Mouse (Mus musculus) megakaryocyte, adult 5-6 weeks (primary cell): ENCODE results near the gene Serping1. TPM values are rescaled to one million over a fixed set of nuclear protein-coding genes. Genes with fewer than 3 reads are reported as not detected.
A peak's percentile ranks its signal among the peaks of the same experiment; 100 is the strongest.
"Not testable (repeated sequence)": the region's sequence is repeated elsewhere in the genome, so short reads cannot be mapped to it uniquely, and the experiment has no call there.

Experiments
- ATAC-seq: 2 replicates; pipeline ENCODE4 v1.8.0; 2016; ENCODE audit warnings: mild to moderate bottlenecking, inconsistent platforms; ENCODE audit not compliant: poor library complexity, severe bottlenecking
- total RNA-seq, 2 experiments: library from RNA; stranded (forward) in 1 of 2; stranded (reverse) in 1 of 2; fragments of 153-499, 151-499 nt in 1 of 2; fragments of 221-1000, 200-1000 nt in 1 of 2; gene quantifications; 2 replicates each; pipeline versions ENCODE4 v1.2.3 to v1.2.4; 2015 to 2017

The Serping1 gene
- total RNA-seq (2015) (1.5 and 2.1 TPM in 2 replicates), total RNA-seq (2017) (0.94 and 2.2 TPM in 2 replicates)

GRCm38 (mm10) chr2:84775241-84775640 lies at the start of gene Serping1:
Gene Serping1 (minus strand): TSS chr2:84775444.
- no peak for ATAC-seq

- ATAC-seq = no peak
Measured at GRCm38 (mm10) chr2:84823237-84823636, 48.0 kb upstream of the Serping1 start.

- ATAC-seq = no peak
Measured at GRCm38 (mm10) chr2:84822552-84822951, 47.3 kb upstream of the Serping1 start, which contains the start of gene Smtnl1. Gene Smtnl1 (minus strand): TSS chr2:84822652.

GRCm38 (mm10) chr2:84819861-84820260 lies 44.6 kb upstream of the Serping1 start:
- ATAC-seq = no peak

GRCm38 (mm10) chr2:84812676-84813075 lies 37.4 kb upstream of the Serping1 start:
- no peak for ATAC-seq

GRCm38 (mm10) chr2:84811880-84812279 lies 36.6 kb upstream of the Serping1 start:
- peak; percentile 28 for ATAC-seq

- peak; percentile 92 for ATAC-seq
Measured at GRCm38 (mm10) chr2:84810886-84811577, 35.8 kb upstream of the Serping1 start.

GRCm38 (mm10) chr2:84810526-84810885 lies 35.3 kb upstream of the Serping1 start:
- ATAC-seq = 0 out of 2 replicates have a peak, but pooled peaks have one; percentile 2

GRCm38 (mm10) chr2:84809330-84809729 lies 34.1 kb upstream of the Serping1 start:
- no peak for ATAC-seq

- ATAC-seq = no peak
Measured at GRCm38 (mm10) chr2:84806546-84806945, 31.3 kb upstream of the Serping1 start.

GRCm38 (mm10) chr2:84803963-84804362 lies 28.7 kb upstream of the Serping1 start:
- ATAC-seq = peak; percentile 56

GRCm38 (mm10) chr2:84801223-84801622 lies 26.0 kb upstream of the Serping1 start:
- ATAC-seq = not testable (repeated sequence)

- ATAC-seq = no peak
Measured at GRCm38 (mm10) chr2:84800304-84800703, 25.1 kb upstream of the Serping1 start.

- peak; percentile 79 for ATAC-seq
Measured at GRCm38 (mm10) chr2:84799041-84799561, 23.9 kb upstream of the Serping1 start.

- ATAC-seq = peak; percentile 61
Measured at GRCm38 (mm10) chr2:84798493-84798921, 23.3 kb upstream of the Serping1 start, which contains the start of gene Ube2l6. Gene Ube2l6 (plus strand): TSS chr2:84798828.

- ATAC-seq = peak; percentile 62
Measured at GRCm38 (mm10) chr2:84797833-84798492, 22.7 kb upstream of the Serping1 start.

- ATAC-seq = 0 out of 2 replicates have a peak, but pooled peaks have one; percentile 21
Measured at GRCm38 (mm10) chr2:84793871-84794270, 18.6 kb upstream of the Serping1 start.

- ATAC-seq = no peak
Measured at GRCm38 (mm10) chr2:84793154-84793553, 17.9 kb upstream of the Serping1 start.

- no peak for ATAC-seq
Measured at GRCm38 (mm10) chr2:84792516-84792915, 17.3 kb upstream of the Serping1 start.

GRCm38 (mm10) chr2:84790418-84790817 lies 15.2 kb upstream of the Serping1 start:
- no peak for ATAC-seq

GRCm38 (mm10) chr2:84788316-84788715 lies 13.1 kb upstream of the Serping1 start:
- peak; percentile 70 for ATAC-seq
